Mouse (Mus musculus) neural tube, embryonic 11.5 days (tissue): ENCODE results near the gene Matk. TPM values are rescaled to one million over a fixed set of nuclear protein-coding genes. Genes with fewer than 3 reads are reported as not detected.

ENCODE experiments used
- ATAC-seq: fragments of 200-750 bp; cut with Nextera tagmentation; 2 replicates; pipeline ENCODE4 v1.8.0; 2017; ENCODE audit warnings: moderate number of reproducible peaks, mild to moderate bottlenecking, moderate TSS enrichment, moderate library complexity; ENCODE audit not compliant: insufficient read depth, low FRiP score, low TSS enrichment
- DNase-seq: peaks from one replicate; pipeline ENCODE4 v3.0.0-alpha.2; 2015; ENCODE audit warnings: low spot score
- H3K27ac ChIP-seq: fragments of 300-500 bp; sonication (generic); 2 replicates; pipeline ENCODE4 v1.5.1; 2014; ENCODE audit warnings: low read depth, mild to moderate bottlenecking, low read length
- H3K27me3 ChIP-seq: fragments of 300-500 bp; sonication (generic); 2 replicates; pipeline ENCODE4 v1.6.1; 2014; ENCODE audit warnings: mild to moderate bottlenecking, low read length, mixed read lengths; ENCODE audit not compliant: control insufficient read depth, insufficient read depth
- H3K36me3 ChIP-seq: fragments of 300-500 bp; sonication (generic); 2 replicates; pipeline ENCODE4 v1.6.1; 2014; ENCODE audit warnings: mild to moderate bottlenecking, low read length, moderate library complexity, mixed read lengths; ENCODE audit not compliant: control insufficient read depth, insufficient read depth
- H3K4me1 ChIP-seq: fragments of 300-500 bp; sonication (generic); 2 replicates; pipeline ENCODE4 v1.6.1; 2014; ENCODE audit warnings: low read length, mixed read lengths; ENCODE audit not compliant: control insufficient read depth, insufficient read depth
- H3K4me2 ChIP-seq: fragments of 300-500 bp; sonication (generic); 2 replicates; pipeline ENCODE4 v1.6.1; 2014; ENCODE audit warnings: low read depth, mild to moderate bottlenecking, moderate library complexity
- H3K4me3 ChIP-seq: fragments of 300-500 bp; sonication (generic); 2 replicates; pipeline ENCODE4 v1.5.1; 2014; ENCODE audit warnings: low read depth, low read length
- H3K9ac ChIP-seq: fragments of 300-500 bp; sonication (generic); 2 replicates; pipeline ENCODE4 v1.6.1; 2014; ENCODE audit warnings: mild to moderate bottlenecking, low read length
- H3K9me3 ChIP-seq: fragments of 300-500 bp; sonication (generic); 2 replicates; pipeline ENCODE4 v1.6.1; 2016; ENCODE audit warnings: low read length; ENCODE audit not compliant: control insufficient read depth
- WGBS: fragments of 180-500 bp; shearing (Covaris S2); extraction: QIAGEN DNeasy Blood & Tissue Kit; methylation state at CpG from one replicate; pipeline ENCODE4 v1.1.7; 2014; 5-methylcytosine and 5-hydroxymethylcytosine counted together
- polyA plus RNA-seq: library from polyadenylated mRNA; unstranded; fragments of >200 nt; fragmentation: Nextera tagmentation; extraction: Ambion mirVana; gene quantifications from 2 replicates; pipeline ENCODE4 v1.2.1, GENCODE M21; 2014

The Matk gene
- polyA plus RNA-seq, 1 experiment from 2014 or later = 3.0 TPM

GRCm38 (mm10) chr10:81268643-81269412, 16.1 kb downstream of the Matk start:
- peak overlapping the region; percentile 63 for H3K9ac ChIP-seq
- DNase-seq = no peak
- ATAC-seq = no peak

DNA sequence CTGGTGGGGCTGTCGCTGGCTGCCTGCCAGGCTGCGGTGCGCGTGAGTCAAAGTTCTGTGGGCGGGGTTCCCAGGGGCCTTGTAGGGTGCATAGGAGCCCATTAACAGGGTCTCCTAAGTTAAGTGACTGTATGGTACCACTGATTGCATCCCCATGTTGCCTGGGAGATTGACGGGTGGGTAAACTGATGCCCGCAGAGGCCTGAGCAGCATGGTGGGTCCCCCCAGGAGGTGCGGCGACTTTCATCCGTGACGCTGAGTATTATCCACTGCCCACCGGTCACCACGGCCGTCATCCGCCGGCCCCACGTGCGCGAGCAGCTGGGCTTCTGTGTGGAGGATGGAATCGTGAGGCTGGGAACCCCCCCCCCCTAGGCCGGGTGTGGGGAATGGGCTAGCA, 19.6 kb downstream of the Matk start:
- Histone ChIP-seq H3K9me3 (no peaks in the 10 kb centered on the region), H3K4me1 (peaks cover 6% of the 10 kb centered on the region; the same call in 1 of the 2 replicates), H3K4me2 (no peak overlapping the region), H3K27me3 (no peaks in the 10 kb centered on the region), H3K9ac (no peak overlapping the region), H3K27ac (no peak overlapping the region), H3K36me3 (peaks cover 12% of the 10 kb centered on the region), H3K4me3 (no peak overlapping the region)
- ATAC-seq = no peak
- no peak for DNase-seq
- 94% methylated on average over 21 of the region's 21 CpGs for WGBS

More at GRCm38 (mm10) chr10:81268643-81269412, 16.1 kb downstream of the Matk start:
- no peaks in the 10 kb centered on the region for H3K9me3 ChIP-seq
- peak overlapping the region; percentile 39 for H3K4me3 ChIP-seq
- no peaks in the 10 kb centered on the region for H3K27me3 ChIP-seq
- peaks cover 18% of the 10 kb centered on the region for H3K36me3 ChIP-seq
- H3K4me2 ChIP-seq = peak overlapping the region; percentile 60
- peaks cover 8% of the 10 kb centered on the region for H3K4me1 ChIP-seq
- H3K27ac ChIP-seq = no peak overlapping the region
- WGBS = 83% methylated on average over 16 of the region's 16 CpGs

DNA sequence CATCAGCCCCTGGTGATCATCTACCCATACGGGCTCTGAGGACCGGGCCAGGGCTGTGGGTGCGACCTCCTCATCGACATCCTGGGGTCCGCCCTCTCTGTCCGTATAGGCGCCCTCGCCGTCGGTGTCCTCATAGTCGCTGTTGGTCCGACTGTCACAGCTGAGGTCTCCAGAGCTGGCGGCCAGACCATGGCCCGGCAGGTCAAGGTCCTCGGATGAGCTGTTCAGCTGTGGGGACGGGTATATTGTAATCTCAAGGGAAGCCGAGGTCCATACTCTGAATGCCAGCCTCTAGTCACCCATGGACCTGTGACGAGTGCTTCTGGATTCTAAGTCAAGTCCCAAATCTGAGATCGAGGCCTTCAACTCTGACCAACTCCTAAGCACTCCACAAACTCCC, 21.1 kb downstream of the Matk start:
- H3K4me3 ChIP-seq = no peak overlapping the region
- peaks cover 12% of the 10 kb centered on the region for H3K36me3 ChIP-seq
- 94% methylated on average over 19 of the region's 19 CpGs for WGBS
- H3K27ac ChIP-seq = no peak overlapping the region
- ATAC-seq (no peak), DNase-seq (no peak)
- H3K9ac ChIP-seq = no peak overlapping the region
- peaks cover 1% of the 10 kb centered on the region; the same call in 1 of the 2 replicates for H3K4me1 ChIP-seq
- H3K9me3 ChIP-seq = no peaks in the 10 kb centered on the region
- H3K27me3 ChIP-seq = no peaks in the 10 kb centered on the region
- no peak overlapping the region for H3K4me2 ChIP-seq

GRCm38 (mm10) chr10:81277676-81278075, 24.9 kb downstream of the Matk start:
- no peak overlapping the region for H3K4me2 ChIP-seq
- no peak overlapping the region for H3K9ac ChIP-seq
- H3K36me3 ChIP-seq = no peaks in the 10 kb centered on the region; the same call in 1 of the 2 replicates
- WGBS = 70% methylated on average over 22 of the region's 22 CpGs
- H3K4me3 ChIP-seq = no peak overlapping the region
- no peak overlapping the region for H3K27ac ChIP-seq
- ATAC-seq (no peak), DNase-seq (no peak)
- H3K27me3 ChIP-seq = 0 out of 2 replicates have a peak, but pooled peaks cover 3% of the 10 kb centered on the region
- no peaks in the 10 kb centered on the region for H3K4me1 ChIP-seq
- no peaks in the 10 kb centered on the region for H3K9me3 ChIP-seq

DNA sequence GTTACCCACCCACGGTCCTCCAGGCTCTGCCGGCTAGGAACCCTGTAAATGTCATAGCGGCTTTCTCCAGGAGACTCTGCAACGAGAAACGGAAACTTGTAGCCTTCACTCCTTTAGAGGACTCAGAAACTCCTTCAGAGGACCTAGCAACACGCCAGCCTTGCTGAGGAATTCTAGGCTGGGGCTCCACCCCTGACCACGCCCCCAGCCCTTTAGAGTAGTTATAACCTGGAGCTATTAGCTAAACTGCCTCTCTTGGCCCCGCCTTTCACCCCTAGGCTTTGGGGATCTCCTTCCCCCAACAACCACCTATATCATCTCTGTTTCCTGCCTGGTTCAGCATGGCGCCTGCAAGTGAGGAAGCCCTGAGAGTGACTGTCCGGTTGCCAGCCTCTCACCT, 26.8 kb downstream of the Matk start:
- no peak overlapping the region for H3K9ac ChIP-seq
- no peaks in the 10 kb centered on the region for H3K4me1 ChIP-seq
- no peaks in the 10 kb centered on the region for H3K9me3 ChIP-seq
- ATAC-seq (no peak), DNase-seq (no peak)
- no peak overlapping the region for H3K4me3 ChIP-seq
- no peak overlapping the region for H3K4me2 ChIP-seq
- H3K27ac ChIP-seq = no peak overlapping the region
- WGBS = 40% methylated on average over 10 of the region's 10 CpGs
- peaks cover 20% of the 10 kb centered on the region for H3K27me3 ChIP-seq
- no peaks in the 10 kb centered on the region for H3K36me3 ChIP-seq

- H3K9me3 ChIP-seq = no peaks in the 10 kb centered on the region
- H3K4me2 ChIP-seq = no peak overlapping the region
- H3K27ac ChIP-seq = no peak overlapping the region
- no peaks in the 10 kb centered on the region for H3K36me3 ChIP-seq
- no peak for DNase-seq
- 58% methylated on average over 6 of the region's 6 CpGs for WGBS
- peaks cover 32% of the 10 kb centered on the region for H3K27me3 ChIP-seq
- no peak overlapping the region for H3K4me3 ChIP-seq
- H3K4me1 ChIP-seq = no peaks in the 10 kb centered on the region; the same call in 1 of the 2 replicates
- ATAC-seq = no peak
- H3K9ac ChIP-seq = no peak overlapping the region; the same call in 1 of the 2 replicates
These were observed 31.5 kb downstream of the Matk start for GRCm38 (mm10) chr10:81284189-81284588.

DNA sequence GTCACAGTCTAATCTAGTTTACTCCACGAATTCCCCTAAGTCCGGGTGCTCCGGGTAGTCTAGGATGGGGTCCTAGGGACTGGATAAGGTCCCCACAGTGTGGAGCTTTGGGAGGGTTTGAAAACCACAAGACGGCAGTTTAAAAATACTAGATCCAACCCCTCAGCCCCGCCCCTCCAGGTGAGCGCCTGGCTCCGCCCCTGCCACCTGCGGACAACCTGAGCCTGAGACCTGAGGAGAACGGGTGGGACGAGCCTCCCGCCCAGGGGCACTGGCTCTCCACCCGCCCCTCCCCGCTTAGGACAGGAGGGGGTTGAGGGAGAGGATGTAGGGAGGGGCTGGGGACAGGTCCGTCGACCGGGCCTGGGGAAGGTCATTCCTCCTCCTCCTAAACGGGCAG, 32.0 kb downstream of the Matk start:
- Histone ChIP-seq H3K27ac (no peak overlapping the region), H3K4me1 (no peaks in the 10 kb centered on the region; the same call in 1 of the 2 replicates), H3K9ac (no peak overlapping the region), H3K36me3 (no peaks in the 10 kb centered on the region), H3K9me3 (no peaks in the 10 kb centered on the region), H3K27me3 (peaks cover 34% of the 10 kb centered on the region), H3K4me3 (no peak overlapping the region; the same call in 1 of the 2 replicates), H3K4me2 (no peak overlapping the region)
- no peak for ATAC-seq
- DNase-seq = no peak
- 10% methylated on average over 17 of the region's 17 CpGs for WGBS

DNA sequence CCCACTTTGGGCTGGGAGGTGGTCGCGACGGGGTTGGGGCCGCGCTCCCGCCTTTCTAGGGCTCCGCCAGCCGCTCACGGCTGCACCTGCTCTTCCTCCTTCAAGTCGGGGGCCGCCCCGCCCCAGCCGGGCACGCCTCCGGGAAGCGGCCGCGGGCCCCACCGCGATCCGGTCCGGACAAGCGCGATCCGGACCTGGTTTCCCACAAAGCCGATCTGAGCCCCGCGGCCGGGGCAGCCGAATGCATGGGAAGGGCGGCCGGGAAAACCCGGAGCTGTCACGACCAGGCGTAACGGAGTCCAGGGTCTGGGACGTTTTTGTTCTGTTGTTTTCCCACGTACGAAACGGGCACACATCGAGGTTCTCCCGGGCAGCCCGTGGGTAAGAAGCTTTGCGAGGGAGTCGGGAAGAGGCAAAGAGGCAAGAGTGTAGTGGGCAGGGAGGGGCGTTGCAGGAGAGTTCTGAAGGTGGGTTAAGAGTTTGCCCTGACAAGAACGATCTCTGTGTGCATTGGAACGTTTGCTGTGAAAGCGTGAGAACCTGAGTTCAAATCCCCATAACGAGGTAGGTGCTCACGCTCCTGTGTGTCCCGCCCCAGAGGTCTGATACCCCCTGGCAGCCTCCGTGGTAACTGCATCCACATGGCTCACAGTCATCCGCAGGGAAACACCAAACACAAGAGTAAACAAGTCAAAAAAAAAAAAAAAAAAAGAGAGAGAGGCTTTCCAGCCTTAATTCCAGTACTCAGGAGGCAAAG, 33.1 kb downstream of the Matk start:
- H3K36me3 ChIP-seq = no peaks in the 10 kb centered on the region
- H3K27ac ChIP-seq = no peak overlapping the region
- H3K27me3 ChIP-seq = peaks cover 43% of the 10 kb centered on the region
- ATAC-seq = peak; percentile 80
- H3K4me3 ChIP-seq = peak overlapping the region; percentile 41
- peak overlapping the region; percentile 61 for H3K9ac ChIP-seq
- no peaks in the 10 kb centered on the region for H3K9me3 ChIP-seq
- 2% methylated on average over 54 of the region's 54 CpGs for WGBS
- no peaks in the 10 kb centered on the region; the same call in 1 of the 2 replicates for H3K4me1 ChIP-seq
- H3K4me2 ChIP-seq = peak overlapping the region; percentile 69
- peak; percentile 93 for DNase-seq
